Mouse (Mus musculus) T-cell, adult 66 days (primary cell): ENCODE measurements around the gene Gm20532. TPM values are rescaled to one million over a fixed set of nuclear protein-coding genes. Genes with fewer than 3 reads are reported as not detected.

Source experiments
- total RNA-seq, 2 experiments: library from RNA; stranded (reverse); gene quantifications; 3 replicates in 1 of 2; 4 replicates in 1 of 2; pipeline ENCODE4 v1.2.4; 2023

Gm20532 gene
- total RNA-seq: not detected

DNA sequence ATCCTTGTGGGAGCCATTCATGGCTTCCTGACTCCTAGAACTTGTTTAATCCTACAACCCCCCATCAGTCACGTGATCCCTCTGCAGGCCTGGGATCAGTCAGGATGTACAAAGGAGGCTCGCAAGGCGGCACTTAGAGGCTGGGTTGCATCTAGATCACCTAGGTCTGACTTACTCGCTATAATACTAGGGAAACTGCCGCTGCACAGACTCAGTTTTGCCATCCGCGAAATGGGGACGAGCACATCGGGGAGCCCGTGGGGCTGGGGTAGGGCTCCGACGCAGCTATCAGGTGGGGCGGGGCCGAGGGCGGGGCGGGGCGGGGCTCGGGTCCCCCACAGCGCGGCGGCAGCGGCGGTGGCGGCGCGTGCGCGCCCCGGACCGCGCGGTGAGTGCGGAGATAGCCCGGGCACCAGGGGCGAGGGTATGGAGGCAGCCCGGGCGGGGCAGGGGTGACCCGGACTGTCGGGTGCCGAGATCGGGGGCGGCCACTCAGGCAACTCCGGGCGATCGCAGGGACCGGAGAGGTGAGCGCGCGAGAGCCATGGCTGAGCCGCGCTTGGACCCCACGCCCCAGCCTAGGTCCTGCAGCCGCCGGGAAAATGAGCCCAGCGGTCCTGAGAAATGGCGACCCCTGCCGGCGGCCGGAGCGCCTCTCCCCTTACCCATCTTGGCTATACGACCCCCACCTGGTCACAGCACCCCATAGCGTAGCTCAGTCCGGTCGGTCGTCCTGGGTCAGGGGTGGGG lies at the start of gene Gm20532:
Gene Gm20532 (plus strand): TSS at position 346 of the 750 bp plus-strand sequence.

DNA sequence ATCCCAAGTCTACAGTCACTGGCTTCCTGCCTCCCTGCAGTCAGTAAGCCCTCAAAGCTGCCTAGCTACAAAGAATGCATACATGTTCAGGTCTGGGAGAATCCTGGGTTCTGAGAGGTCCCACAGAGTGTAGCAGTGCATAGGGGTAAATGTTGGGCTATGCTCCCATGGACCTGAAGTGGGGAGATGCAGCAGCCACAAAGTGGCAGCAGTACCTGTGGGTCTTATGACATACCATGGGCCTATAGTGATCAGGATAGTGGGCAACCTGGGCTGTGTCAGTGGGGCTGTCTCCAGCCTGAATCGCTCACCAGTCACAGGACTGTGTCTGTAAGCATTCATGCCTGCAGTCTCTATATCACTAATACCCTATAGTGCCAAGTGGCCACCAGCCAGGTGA lies 6.7 kb upstream of the Gm20532 start, which contains the start of gene Egfl7:
Gene Egfl7 (plus strand): TSS at position 301 of the 400 bp plus-strand sequence.

DNA sequence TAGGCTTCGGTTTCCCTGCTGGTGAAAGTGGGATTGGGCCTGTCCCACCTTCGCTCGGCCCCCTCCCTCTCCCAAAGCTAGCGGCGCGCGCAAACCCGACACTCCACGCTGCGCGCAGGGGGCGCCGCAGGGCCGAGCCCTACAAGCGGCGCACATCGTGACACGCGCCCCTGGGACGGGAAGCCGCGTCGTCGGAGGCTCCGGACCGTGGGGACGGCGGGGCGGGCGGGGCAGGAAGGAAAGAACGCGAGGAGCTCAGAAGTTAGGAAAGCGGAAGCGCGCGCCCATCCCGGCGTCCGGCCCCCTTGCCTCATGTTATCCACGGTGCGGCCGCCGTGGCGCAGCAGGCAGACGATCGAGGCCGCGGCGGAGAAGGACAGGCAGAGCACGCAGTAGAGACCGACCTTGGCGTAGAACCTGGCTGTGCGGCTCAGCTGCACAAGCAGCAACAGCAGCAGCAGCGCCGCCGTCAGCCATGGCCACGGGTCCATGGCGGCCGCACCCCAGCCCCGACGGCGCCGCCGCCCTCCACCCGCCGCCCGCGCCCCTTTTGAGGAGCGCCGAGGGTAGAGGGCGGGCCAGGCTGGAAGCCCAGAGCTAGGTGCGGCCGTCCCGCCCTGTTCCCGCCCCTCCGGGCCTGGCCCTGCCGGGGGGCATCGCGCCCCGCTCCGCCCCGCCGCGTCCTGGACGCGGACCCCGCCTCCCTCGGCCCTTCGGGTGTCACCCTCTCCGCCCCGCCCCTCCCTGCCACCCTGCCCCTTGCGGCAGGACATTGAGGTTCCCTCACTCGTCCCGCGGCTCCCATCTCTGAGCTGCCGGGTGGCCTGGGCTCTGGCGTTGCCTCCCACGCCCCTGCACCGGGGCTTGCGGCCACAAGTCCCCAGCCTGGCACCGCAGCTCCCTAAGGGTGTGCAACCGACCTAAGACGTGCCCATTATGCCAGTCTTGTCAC lies 17.6 kb downstream of the Gm20532 start, which contains the start of gene Agpat2:
Gene Agpat2 (minus strand): TSS at position 698 of the 952 bp plus-strand sequence.

DNA sequence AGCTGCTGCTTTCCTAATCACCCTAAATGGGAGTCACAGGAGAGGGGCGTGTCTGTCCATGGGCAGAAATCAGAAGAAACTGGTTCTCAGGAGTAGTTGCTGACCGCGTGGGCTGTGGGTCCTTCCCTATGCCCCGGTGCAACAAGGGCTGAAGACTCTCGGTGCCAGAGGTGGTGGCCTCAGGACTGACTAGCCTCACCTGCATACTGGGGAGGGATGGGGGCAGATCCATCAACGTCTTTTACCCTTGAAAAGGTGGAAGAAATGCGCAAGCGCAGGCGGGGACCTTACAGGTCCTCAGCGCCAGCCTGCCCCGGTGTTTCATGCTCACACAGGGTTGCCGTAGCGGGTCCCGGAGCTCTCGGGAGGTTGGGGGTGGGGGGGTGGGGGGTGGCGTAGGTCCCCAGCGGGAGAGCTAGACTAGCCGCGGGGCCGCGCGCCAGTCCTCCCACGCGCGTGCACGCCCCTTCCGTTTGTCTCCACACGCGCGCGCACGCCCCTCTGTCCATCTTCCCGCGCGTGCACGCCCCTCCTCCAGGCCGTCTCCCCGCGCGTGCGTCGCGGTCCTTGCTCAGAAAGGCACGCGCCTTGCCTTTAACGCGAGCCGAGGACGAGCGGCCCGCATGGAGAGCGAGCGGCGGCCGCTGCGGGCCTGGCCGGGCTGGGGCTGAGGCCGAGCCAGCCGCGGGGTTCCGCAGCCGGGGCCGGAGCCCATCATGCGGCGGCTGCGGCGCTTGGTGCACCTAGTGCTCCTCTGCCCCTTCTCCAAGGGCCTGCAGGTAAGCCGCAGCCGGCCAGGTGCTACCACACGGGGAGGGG lies 41.7 kb downstream of the Gm20532 start, which contains the start of gene Fam69b:
Gene Fam69b (plus strand): TSS at position 537 of the 819 bp plus-strand sequence.

DNA sequence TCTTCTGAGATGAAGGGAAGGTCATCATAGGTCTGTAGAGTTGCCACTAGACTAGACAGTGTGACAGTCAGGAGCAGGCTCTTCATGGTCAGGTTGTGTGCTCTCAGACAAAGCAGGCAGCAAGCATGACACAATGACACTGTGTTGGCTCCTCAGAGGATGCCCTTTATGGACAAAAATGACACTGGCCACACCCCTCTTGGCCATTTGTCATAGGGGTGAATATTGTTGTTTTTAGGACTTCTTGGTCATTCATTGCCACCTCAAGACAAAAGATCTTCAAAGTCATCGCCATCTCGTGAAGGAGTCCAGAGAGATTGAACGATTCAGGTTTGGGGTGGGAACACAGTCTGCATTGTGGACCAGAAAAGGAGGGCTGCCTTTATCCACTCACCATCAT lies 84.7 kb downstream of the Gm20532 start, which contains the start of gene Lcn4:
Gene Lcn4 (minus strand): TSS at position 101 of the 400 bp plus-strand sequence.

Other genes starting within 250 kb of the Gm20532 start
- 10 to 100 TPM in 1 of 2 experiments, 1 to 10 TPM in 1; 9.6 to 11.1 TPM for gene Dnlz, start 234.5 kb upstream of the Gm20532 start, total RNA-seq
- 1 to 10 TPM; 2.8 to 5.5 TPM for gene Card9, start 225.7 kb upstream of the Gm20532 start, total RNA-seq
- 100 to 1,000 TPM; 109 to 121 TPM for gene Snapc4, start 206.0 kb upstream of the Gm20532 start, total RNA-seq
- 100 to 1,000 TPM; 149 to 153 TPM for gene Entr1, start 197.3 kb upstream of the Gm20532 start, total RNA-seq
- 10 to 100 TPM; 80.7 to 86.7 TPM for gene Pmpca, start 197.3 kb upstream of the Gm20532 start, total RNA-seq
- gene Inpp5e, start 177.4 kb upstream of the Gm20532 start, total RNA-seq: 10 to 100 TPM; 33.3 to 36.9 TPM
- gene Sec16a, start 141.4 kb upstream of the Gm20532 start, total RNA-seq: 10 to 100 TPM; 79.3 to 91.7 TPM
- 100 to 1,000 TPM; 134 to 135 TPM for gene Notch1, start 70.0 kb upstream of the Gm20532 start, total RNA-seq
- gene Egfl7, start 6.6 kb upstream of the Gm20532 start, total RNA-seq: 1 to 10 TPM in 1 of 2 experiments, not detected in 1; 4.3 TPM
- 10 to 100 TPM; 12.5 to 17.0 TPM for gene Agpat2, start 17.8 kb downstream of the Gm20532 start, total RNA-seq
- 1 to 10 TPM in 1 of 2 experiments, under 1 TPM in 1; 0.95 to 1.2 TPM for gene Fam69b, start 41.8 kb downstream of the Gm20532 start, total RNA-seq
- 10 to 100 TPM; 10.2 to 13.5 TPM for gene Lcn4, start 84.6 kb downstream of the Gm20532 start, total RNA-seq